Mouse (Mus musculus) lung, adult 2 months (tissue): ENCODE measurements around the gene Elmod2. TPM values are rescaled to one million over a fixed set of nuclear protein-coding genes. Genes with fewer than 3 reads are reported as not detected.
"Not testable (repeated sequence)": the region's sequence is repeated elsewhere in the genome, so short reads cannot be mapped to it uniquely, and the experiment has no call there.

Experiments used
- DNase-seq: peaks from one replicate; pipeline ENCODE4 v3.0.0; 2022
- H3K4me1 ChIP-seq: fragments of 200-500 bp; 2 replicates; pipeline ENCODE4 v1.6.1; 2011; ENCODE audit warnings: low read length; ENCODE audit not compliant: control insufficient read depth, insufficient read depth
- H3K4me3 ChIP-seq: fragments of 200-500 bp; replicated peaks from 2 replicates; pipeline ENCODE3; 2011; ENCODE audit warnings: low read depth, mild to moderate bottlenecking, control low read depth, low read length; ENCODE audit errors: extremely low read depth
- CTCF ChIP-seq: fragments of 200-500 bp; IDR thresholded peaks from 2 replicates; pipeline ENCODE4 v1.5.1; 2011; ENCODE audit warnings: mild to moderate bottlenecking, low read length, control low read depth; ENCODE audit not compliant: insufficient read depth
- POLR2A ChIP-seq: fragments of 200-500 bp; IDR thresholded peaks from 2 replicates; pipeline ENCODE4 v1.6.1; 2011; ENCODE audit warnings: low read depth, mild to moderate bottlenecking, control low read depth, low read length, borderline replicate concordance; ENCODE audit errors: extremely low read depth
- WGBS: fragments of 180-500 bp; shearing (Covaris S2); methylation state at CpG from one replicate; pipeline ENCODE4 v1.1.7; 2018; 5-methylcytosine and 5-hydroxymethylcytosine counted together
- polyA plus RNA-seq: library from polyadenylated mRNA; depleted of rRNA; stranded (reverse); fragments of >200 nt; gene quantifications from 2 replicates; pipeline ENCODE4 v1.2.3, GENCODE M21; 2012

Gene Elmod2
- polyA plus RNA-seq, 1 experiment = 3.7 TPM

DNA sequence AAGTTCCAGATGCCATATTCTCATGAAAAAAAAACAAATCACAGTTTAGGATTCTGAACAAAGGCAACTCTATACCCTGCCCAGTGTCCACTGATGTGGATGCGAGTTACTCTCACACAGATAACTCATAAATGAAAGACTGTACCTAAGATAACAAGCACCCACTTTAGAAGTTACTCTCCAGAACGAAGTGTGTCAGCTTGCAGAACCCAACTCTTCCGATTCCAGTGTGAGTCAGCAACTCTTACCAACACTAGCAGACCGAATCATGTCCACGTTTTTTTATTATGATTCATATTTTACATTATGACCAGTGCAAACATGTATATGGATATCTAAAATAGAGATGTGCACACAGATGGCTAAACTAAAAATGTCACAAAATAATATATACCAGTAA lies 4.4 kb downstream of the Elmod2 start:
- Histone ChIP-seq H3K4me3 (no peak overlapping the region), H3K4me1 (no peaks in the 10 kb centered on the region)
- DNase-seq = no peak
- 91% methylated on average over 5 of the region's 5 CpGs for WGBS
- TF ChIP-seq CTCF (no peak), POLR2A (no peak)

DNA sequence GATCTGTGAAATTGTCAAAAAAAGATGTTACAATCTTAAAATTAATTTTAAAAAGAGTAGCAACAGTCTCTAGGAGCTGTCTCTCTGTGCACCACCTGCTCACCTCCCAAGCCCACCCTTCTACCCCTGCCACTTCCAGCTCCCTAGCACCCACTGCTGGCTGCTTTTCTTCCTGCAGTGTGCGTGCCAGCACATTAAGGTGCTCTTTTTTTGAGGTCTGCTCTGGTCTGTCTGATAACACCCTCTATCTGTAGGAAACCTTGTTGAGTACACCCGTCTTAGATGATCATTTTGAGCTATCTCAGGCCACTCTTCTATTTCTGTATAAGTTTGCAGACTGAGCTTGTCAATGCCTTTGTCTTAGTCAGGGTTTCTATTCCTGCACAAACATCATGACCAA lies 9.2 kb downstream of the Elmod2 start:
- no peak for TF ChIP-seq POLR2A
- TF ChIP-seq CTCF = 0 out of 2 replicates have a peak, but pooled peaks have one; percentile 7
- 88% methylated on average over 2 of the region's 2 CpGs for WGBS
- no peaks in the 10 kb centered on the region for H3K4me1 ChIP-seq
- DNase-seq = no peak
- no peak overlapping the region for H3K4me3 ChIP-seq

- DNase-seq = no peak
- WGBS = 95% methylated on average over 6 of the region's 6 CpGs
- H3K4me3 ChIP-seq = no peak overlapping the region
- no peak for TF ChIP-seq POLR2A
- TF ChIP-seq CTCF = no peak
- no peaks in the 10 kb centered on the region for H3K4me1 ChIP-seq
These were observed 9.9 kb downstream of the Elmod2 start for GRCm38 (mm10) chr8:83322374-83322773.

DNA sequence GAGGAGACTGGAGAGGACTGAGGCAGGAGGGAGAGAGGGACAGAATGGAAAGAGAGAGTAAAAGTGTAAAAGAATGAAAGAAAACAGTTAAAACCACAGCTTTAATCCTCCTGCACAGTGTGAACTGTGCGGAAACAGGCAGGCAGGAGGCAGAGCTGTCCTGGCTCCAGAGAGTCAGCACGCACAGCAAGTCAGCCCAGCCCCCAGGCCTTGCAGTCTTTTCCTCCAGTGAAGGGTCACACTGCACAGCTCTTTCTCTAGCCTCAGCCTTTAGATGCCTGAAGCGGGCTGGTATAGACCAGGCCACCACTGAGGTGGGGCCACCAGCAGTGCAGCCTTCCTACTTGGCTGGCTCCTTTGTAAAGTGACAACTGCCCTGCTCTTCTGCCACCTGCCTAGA lies 11.7 kb downstream of the Elmod2 start:
- no peak for DNase-seq
- TF ChIP-seq POLR2A (no peak), CTCF (no peak)
- Histone ChIP-seq H3K4me3 (no peak overlapping the region), H3K4me1 (no peaks in the 10 kb centered on the region)
- WGBS = 95% methylated on average over 3 of the region's 3 CpGs

GRCm38 (mm10) chr8:83315691-83316090 lies 16.6 kb downstream of the Elmod2 start:
- TF ChIP-seq CTCF = no peak
- TF ChIP-seq POLR2A = no peak
- WGBS = 90% methylated on average over 2 of the region's 2 CpGs
- H3K4me3 ChIP-seq = no peak overlapping the region
- DNase-seq = no peak
- no peaks in the 10 kb centered on the region for H3K4me1 ChIP-seq

DNA sequence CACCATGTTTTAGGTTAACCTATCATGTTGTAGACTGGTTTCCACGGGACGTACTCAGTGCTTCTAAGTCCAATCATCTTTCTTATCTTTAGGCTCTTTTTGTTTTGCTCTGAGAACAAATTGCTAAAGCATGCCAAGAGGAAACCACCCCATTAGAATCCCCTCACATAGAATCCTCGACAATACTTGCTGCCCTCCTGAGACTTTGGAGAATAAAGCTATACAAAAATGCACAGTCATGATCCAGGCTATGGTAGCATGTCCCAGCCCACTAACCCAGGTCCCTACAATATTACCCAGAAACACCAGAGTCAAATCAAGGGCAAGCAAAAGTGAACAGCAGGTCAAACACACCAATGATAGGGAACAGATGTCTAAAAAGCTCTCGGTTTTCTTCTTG lies 17.2 kb downstream of the Elmod2 start:
- DNase-seq, H3K4me1 ChIP-seq, H3K4me3 ChIP-seq: not testable (repeated sequence)
- WGBS = 80% methylated on average over 4 of the region's 4 CpGs

DNA sequence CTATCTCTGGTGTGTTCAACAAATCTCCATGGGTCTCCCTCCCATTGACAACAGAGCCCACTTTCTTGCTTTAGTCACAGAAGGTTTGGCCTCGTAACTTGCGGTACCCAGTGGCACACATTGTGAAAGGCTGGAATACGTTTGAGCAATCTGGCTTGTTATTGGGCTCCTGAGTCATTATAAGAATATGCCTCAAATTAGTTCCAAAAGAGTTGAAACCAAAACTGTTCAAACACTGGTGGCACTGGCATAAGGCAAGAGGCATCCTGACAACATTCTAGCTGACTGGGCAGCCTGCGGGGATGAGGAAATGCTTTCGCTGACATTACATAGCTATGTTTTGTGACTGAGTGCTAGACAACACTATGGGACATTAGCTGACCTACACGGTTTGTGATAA lies 22.4 kb downstream of the Elmod2 start:
- no peak for TF ChIP-seq POLR2A
- TF ChIP-seq CTCF = no peak
- H3K4me1 ChIP-seq = no peaks in the 10 kb centered on the region
- 86% methylated on average over 6 of the region's 6 CpGs for WGBS
- DNase-seq = no peak
- H3K4me3 ChIP-seq = no peak overlapping the region

GRCm38 (mm10) chr8:83304946-83305345 lies 27.3 kb downstream of the Elmod2 start:
- DNase-seq = no peak
- no peaks in the 10 kb centered on the region for H3K4me1 ChIP-seq
- no peak overlapping the region for H3K4me3 ChIP-seq
- TF ChIP-seq POLR2A (no peak), CTCF (no peak)
- WGBS = 85% methylated on average over 1 of the region's 1 CpGs

- TF ChIP-seq CTCF (peak; percentile 63), POLR2A (no peak)
- no peak for DNase-seq
- H3K4me1 ChIP-seq = no peaks in the 10 kb centered on the region
- WGBS = 49% methylated on average over 1 of the region's 1 CpGs
- no peak overlapping the region for H3K4me3 ChIP-seq
These were observed 32.2 kb downstream of the Elmod2 start for GRCm38 (mm10) chr8:83300135-83300534.

DNA sequence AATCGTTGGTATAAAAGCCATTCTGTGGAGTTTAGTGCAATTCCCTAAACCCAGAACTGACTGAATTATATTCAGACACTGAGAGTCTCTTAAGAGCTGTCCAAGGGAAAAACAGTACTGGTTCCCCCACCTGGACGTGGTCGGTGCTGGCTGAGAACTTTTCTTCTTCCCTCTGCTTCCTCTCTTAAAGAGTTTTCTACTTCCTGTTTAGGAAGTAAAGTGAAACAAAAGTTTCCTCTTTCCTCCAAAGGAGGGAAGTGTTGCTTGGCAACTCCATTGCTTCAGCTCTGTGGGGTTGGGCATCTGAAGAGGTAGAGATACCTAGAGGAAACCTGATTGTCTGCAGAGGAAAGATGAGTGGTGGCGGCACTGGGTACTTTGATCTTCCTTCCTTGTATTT lies 34.9 kb downstream of the Elmod2 start:
- DNase-seq = no peak
- H3K4me1 ChIP-seq = no peaks in the 10 kb centered on the region
- no peak overlapping the region for H3K4me3 ChIP-seq
- TF ChIP-seq POLR2A (no peak), CTCF (no peak)
- WGBS = 41% methylated on average over 4 of the region's 4 CpGs

GRCm38 (mm10) chr8:83290176-83290575 lies 42.1 kb downstream of the Elmod2 start, which contains the start of gene Ucp1:
Gene Ucp1, plus strand, starts transcription at chr8:83290352.
- Histone ChIP-seq H3K4me1 (no peaks in the 10 kb centered on the region), H3K4me3 (no peak within 1 kb of the TSS)
- TF ChIP-seq CTCF (no peak), POLR2A (no peak)
- no peak for DNase-seq
- WGBS = 2% methylated on average over 20 of the region's 20 CpGs
